Mouse (Mus musculus) stomach, postnatal 0 days (tissue): ENCODE data around the gene Stub1. TPM values are rescaled to one million over a fixed set of nuclear protein-coding genes. Genes with fewer than 3 reads are reported as not detected.

ENCODE experiments used
- ATAC-seq: fragments of 200-750 bp; cut with Nextera tagmentation; 2 replicates; pipeline ENCODE4 v1.8.0; 2017; ENCODE audit not compliant: low FRiP score, low TSS enrichment
- DNase-seq: peaks from one replicate; pipeline ENCODE4 v3.0.0-alpha.2; 2016; ENCODE audit warnings: low spot score
- H3K27ac ChIP-seq: fragments of 300-500 bp; sonication (generic); replicated peaks from 2 replicates; pipeline ENCODE4 v1.5.1; 2014; ENCODE audit warnings: mild to moderate bottlenecking, control low read depth
- H3K27me3 ChIP-seq: fragments of 300-500 bp; sonication (generic); 2 replicates; pipeline ENCODE4 v1.6.1; 2014; ENCODE audit warnings: low read length; ENCODE audit not compliant: control insufficient read depth, insufficient read depth
- H3K36me3 ChIP-seq: fragments of 300-500 bp; sonication (generic); 2 replicates; pipeline ENCODE4 v1.6.1; 2014; ENCODE audit warnings: low read length, mixed read lengths; ENCODE audit not compliant: control insufficient read depth, insufficient read depth
- H3K4me1 ChIP-seq: fragments of 300-500 bp; sonication (generic); replicated peaks from 2 replicates; pipeline ENCODE4 v1.6.1; 2014; ENCODE audit warnings: antibody characterized with exemption; ENCODE audit not compliant: control insufficient read depth, insufficient read depth
- H3K4me2 ChIP-seq: fragments of 300-500 bp; sonication (generic); replicated peaks from 2 replicates; pipeline ENCODE4 v1.6.1; 2014; ENCODE audit warnings: low read depth, mild to moderate bottlenecking, control low read depth, moderate library complexity
- H3K4me3 ChIP-seq: fragments of 300-500 bp; sonication (generic); 2 replicates; pipeline ENCODE4 v1.5.1; 2014; ENCODE audit warnings: low read depth, low read length, control low read depth
- H3K9ac ChIP-seq: fragments of 300-500 bp; sonication (generic); 2 replicates; pipeline ENCODE4 v1.6.1; 2014; ENCODE audit warnings: mild to moderate bottlenecking, low read length, control low read depth, mixed read lengths
- H3K9me3 ChIP-seq: fragments of 300-500 bp; sonication (generic); 2 replicates; pipeline ENCODE4 v1.6.1; 2016; ENCODE audit warnings: low read length; ENCODE audit not compliant: control insufficient read depth
- CTCF ChIP-seq: IDR thresholded peaks from 2 replicates; pipeline ENCODE4 v1.5.1; 2016; ENCODE audit warnings: antibody characterized with exemption, low read depth, mild to moderate bottlenecking, moderate library complexity
- EP300 ChIP-seq: optimal IDR thresholded peaks from 2 replicates; pipeline ENCODE3; 2016; ENCODE audit warnings: antibody characterized with exemption
- WGBS: fragments of 180-500 bp; shearing (Covaris S2); extraction: QIAGEN DNeasy Blood & Tissue Kit; methylation state at CpG from one replicate; pipeline ENCODE4 v1.1.7; 2014; 5-methylcytosine and 5-hydroxymethylcytosine counted together
- polyA plus RNA-seq: library from polyadenylated mRNA; unstranded; fragments of >200 nt; fragmentation: Nextera tagmentation; extraction: Ambion mirVana; gene quantifications from 2 replicates; pipeline ENCODE4 v1.2.1, GENCODE M21; 2015

The Stub1 gene
- polyA plus RNA-seq: 215 and 224 TPM in 2 replicates

DNA sequence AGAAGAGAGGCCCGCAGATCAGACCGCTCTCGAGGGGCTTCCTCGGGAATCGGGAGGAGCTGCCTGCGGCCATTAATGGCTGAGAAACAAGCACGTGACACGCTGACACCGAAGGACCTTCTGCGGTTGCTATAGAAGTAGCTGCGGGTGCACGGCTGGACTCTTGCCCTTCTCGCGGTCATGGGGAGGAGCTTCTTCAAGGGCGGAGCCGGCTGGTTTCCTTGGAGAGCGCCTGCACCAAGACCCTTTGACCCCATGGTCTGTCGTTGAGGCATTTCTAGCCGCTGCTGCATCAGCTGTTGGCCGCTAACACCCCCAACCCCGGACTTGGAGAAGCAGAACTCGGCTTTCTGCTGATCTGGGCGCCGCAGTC lies at the start of gene Stub1:
Gene Stub1, minus strand, starts transcription at position 114 of the 373 bp plus-strand sequence.
- Histone ChIP-seq H3K27me3 (no peaks in the 10 kb centered on the region), H3K9me3 (no peaks in the 10 kb centered on the region), H3K4me2 (peak within 1 kb of the TSS; percentile 88), H3K9ac (peak within 1 kb of the TSS; percentile 85), H3K4me3 (peak within 1 kb of the TSS; percentile 78), H3K36me3 (peaks cover 12% of the 10 kb centered on the region), H3K4me1 (peaks cover 34% of the 10 kb centered on the region), H3K27ac (peak within 1 kb of the TSS; percentile 98)
- DNase-seq: peak; percentile 94
- TF ChIP-seq EP300 (no peak), CTCF (no peak)
- ATAC-seq: peak; percentile 65
- under 1% methylated on average over 24 of the region's 24 CpGs for WGBS

DNA sequence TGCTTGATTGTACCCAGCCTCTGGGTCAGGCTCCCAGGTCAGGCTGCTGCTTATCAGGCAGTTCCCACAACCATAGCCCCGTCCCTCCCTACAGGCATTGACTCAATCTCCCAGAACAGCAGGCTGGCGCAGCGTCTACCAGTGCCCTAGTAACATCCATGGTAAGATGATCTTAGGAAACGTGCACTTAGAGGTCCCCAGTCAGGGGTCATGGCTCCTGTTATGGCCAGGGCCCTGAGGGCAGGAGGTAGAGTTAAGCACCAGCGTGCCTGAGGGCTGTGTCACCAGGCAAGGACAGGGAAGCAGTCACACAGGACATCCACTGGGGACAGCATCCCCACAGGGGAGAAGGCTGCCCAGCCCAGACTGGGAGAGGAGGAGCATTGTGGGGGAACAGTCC lies 49.1 kb upstream of the Stub1 start:
- no peak overlapping the region for H3K4me2 ChIP-seq
- no peaks in the 10 kb centered on the region for H3K4me1 ChIP-seq
- ATAC-seq (no peak), DNase-seq (no peak)
- no peak overlapping the region for H3K27ac ChIP-seq
- no peak overlapping the region; the same call in 1 of the 2 replicates for H3K9ac ChIP-seq
- 53% methylated on average over 5 of the region's 5 CpGs for WGBS
- H3K9me3 ChIP-seq: no peaks in the 10 kb centered on the region
- peaks cover 19% of the 10 kb centered on the region; the same call in 1 of the 2 replicates for H3K36me3 ChIP-seq
- H3K27me3 ChIP-seq: no peaks in the 10 kb centered on the region
- TF ChIP-seq EP300 (no peak), CTCF (peak; percentile 28; the same call in 1 of the 2 replicates)
- no peak overlapping the region for H3K4me3 ChIP-seq

- H3K9me3 ChIP-seq: no peaks in the 10 kb centered on the region
- ATAC-seq: no peak
- no peak overlapping the region for H3K4me2 ChIP-seq
- no peak overlapping the region for H3K27ac ChIP-seq
- H3K4me3 ChIP-seq: no peak overlapping the region
- H3K27me3 ChIP-seq: no peaks in the 10 kb centered on the region
- no peaks in the 10 kb centered on the region for H3K4me1 ChIP-seq
- peaks cover 19% of the 10 kb centered on the region; the same call in 1 of the 2 replicates for H3K36me3 ChIP-seq
- TF ChIP-seq CTCF (no peak), EP300 (no peak)
- WGBS: 47% methylated on average over 4 of the region's 4 CpGs
- no peak overlapping the region for H3K9ac ChIP-seq
- no peak for DNase-seq
These were observed 48.5 kb upstream of the Stub1 start for GRCm38 (mm10) chr17:25881691-25882090.

GRCm38 (mm10) chr17:25880913-25881641 lies 47.9 kb upstream of the Stub1 start:
- peaks cover under 1% of the 10 kb centered on the region; the same call in 1 of the 2 replicates for H3K4me1 ChIP-seq
- DNase-seq (no peak), ATAC-seq (peak; percentile 55)
- peaks cover 19% of the 10 kb centered on the region; the same call in 1 of the 2 replicates for H3K36me3 ChIP-seq
- no peak for TF ChIP-seq CTCF
- TF ChIP-seq EP300: no peak
- whole genome bisulfite sequencing: 20% methylated on average over 5 of the region's 5 CpGs
- H3K9me3 ChIP-seq: no peaks in the 10 kb centered on the region
- H3K27ac ChIP-seq: no peak overlapping the region
- H3K4me2 ChIP-seq: no peak overlapping the region
- H3K27me3 ChIP-seq: no peaks in the 10 kb centered on the region
- H3K4me3 ChIP-seq: no peak overlapping the region
- H3K9ac ChIP-seq: no peak overlapping the region

GRCm38 (mm10) chr17:25880196-25880910 lies 47.1 kb upstream of the Stub1 start, which contains the start of gene Wfikkn1:
Wfikkn1 (minus strand) TSS chr17:25880858.
- H3K27ac ChIP-seq: 0 out of 2 replicates have a peak within 1 kb of the TSS, but pooled peaks have one; percentile 24
- no peak within 1 kb of the TSS for H3K9ac ChIP-seq
- 46% methylated on average over 5 of the region's 5 CpGs for WGBS
- H3K9me3 ChIP-seq: no peaks in the 10 kb centered on the region
- no peak for TF ChIP-seq EP300
- no peak for TF ChIP-seq CTCF
- H3K4me2 ChIP-seq: no peak within 1 kb of the TSS
- peaks cover 3% of the 10 kb centered on the region; the same call in 1 of the 2 replicates for H3K4me1 ChIP-seq
- H3K4me3 ChIP-seq: no peak within 1 kb of the TSS
- DNase-seq (peak; percentile 16), ATAC-seq (no peak)
- H3K27me3 ChIP-seq: no peaks in the 10 kb centered on the region
- H3K36me3 ChIP-seq: peaks cover 19% of the 10 kb centered on the region; the same call in 1 of the 2 replicates
